Comparison of ENCODE assay signal across 31 mouse cellular contexts in genomic region chr4:118758637-118759036, GRCm38 (mm10). TPM values are rescaled to one million over a fixed set of nuclear protein-coding genes. Genes with fewer than 3 reads are reported as not detected.
"Had no signal": no experiment of that assay in that cellular context is flagged by ENCODE, and none has a peak within 500 bp of the region (broad histone marks: within the 10 kb centered on the region; RNA-seq: fewer than 3 reads in every experiment).

Olfr1338 (minus strand) TSS chr4:118758737.

- DNase-seq: cerebellum, adult 8-10 months; cerebellum, adult 9-10 months; cerebellum, adult 9-11 months; cerebellum, postnatal 10 days; cerebellum, postnatal 14 days; cerebellum, postnatal 25 days; cerebellum, postnatal 36 days; embryo, embryonic 11 days; forebrain, postnatal 0 days; gastrocnemius, adult 2 months; gastrocnemius, postnatal 10 days; gastrocnemius, postnatal 14 days; gastrocnemius, postnatal 25 days; gastrocnemius, postnatal 36 days; heart, adult 11 months; heart, adult 18-20 months; heart, adult 2 months had no signal

RNA-seq across cellular contexts. Expression of gene Olfr1338, which starts in this region (rescaled TPM):
- polyA plus RNA-seq: cortical plate, adult 2 months; embryonic facial prominence, embryonic 10.5 days; embryonic facial prominence, embryonic 11.5 days; embryonic facial prominence, embryonic 12.5 days; embryonic facial prominence, embryonic 13.5 days; erythroblast, embryonic 14.5 days; forebrain, embryonic 10.5 days; forebrain, embryonic 11.5 days; forebrain, embryonic 12.5 days; forebrain, embryonic 13.5 days; forebrain, embryonic 14.5 days; forebrain, embryonic 15.5 days; forebrain, embryonic 16.5 days; forebrain, postnatal 0 days; frontal cortex, adult 2 months; heart, adult 2 months had no signal
